27 mouse cellular contexts compared by ENCODE assay signal in the genomic region with DNA sequence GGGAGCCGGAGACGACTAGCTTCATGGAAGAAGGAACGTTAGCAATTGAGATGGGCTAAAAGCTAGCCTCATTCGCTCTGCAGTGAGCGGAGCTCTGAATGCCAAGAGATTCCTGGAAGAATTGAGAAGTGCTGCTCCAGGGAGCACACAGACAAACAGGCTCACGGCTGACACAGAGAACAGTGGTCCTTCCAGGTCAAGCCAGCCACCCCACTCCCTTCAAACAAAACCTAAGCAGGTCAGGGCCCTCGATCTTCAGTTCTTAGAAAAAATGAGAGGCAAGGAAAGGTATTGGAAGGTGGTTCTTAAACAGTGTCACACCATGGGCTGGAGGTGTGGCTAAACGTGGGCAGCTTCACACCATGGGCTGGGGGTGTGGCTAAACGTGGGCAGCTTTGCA.
"Had no signal": no experiment of that assay in that cellular context is flagged by ENCODE, and none has a peak within 500 bp of the region (broad histone marks: within the 10 kb centered on the region; RNA-seq: fewer than 3 reads in every experiment).

No protein-coding gene starts in this region.

- ATAC-seq: hindbrain, embryonic 16.5 days; inflammation-experienced regulatory T-cells, adult 6 months; intestine, embryonic 15.5 days; intestine, postnatal 0 days had no signal

- H3K9me3 ChIP-seq: heart, embryonic 15.5 days; hindbrain, embryonic 12.5 days; intestine, embryonic 15.5 days; limb, embryonic 10.5 days; liver, embryonic 13.5 days had no signal

- H3K4me2 ChIP-seq: heart, embryonic 11.5 days; heart, embryonic 13.5 days; heart, embryonic 15.5 days; hindbrain, embryonic 12.5 days; hindbrain, embryonic 14.5 days; intestine, embryonic 15.5 days; limb, embryonic 12.5 days; liver, embryonic 11.5 days; liver, embryonic 13.5 days had no signal

- H3K36me3 ChIP-seq: heart, embryonic 15.5 days; intestine, embryonic 15.5 days; liver, embryonic 13.5 days had no signal

- H3K4me1 ChIP-seq: heart, embryonic 15.5 days; hindbrain, embryonic 10.5 days; hindbrain, embryonic 12.5 days; intestine, embryonic 15.5 days; limb, embryonic 10.5 days; limb, embryonic 12.5 days; liver, embryonic 13.5 days had no signal

- H3K27ac ChIP-seq: heart, adult 2 months; heart, embryonic 13.5 days; heart, embryonic 15.5 days; hindbrain, embryonic 10.5 days; hindbrain, embryonic 12.5 days; hindbrain, embryonic 14.5 days; intestine, embryonic 15.5 days; layer of hippocampus, adult 2 months; left cerebral cortex, adult 2 months; limb, embryonic 10.5 days; limb, embryonic 12.5 days; liver, embryonic 13.5 days had no signal

- H3K9ac ChIP-seq: heart, embryonic 13.5 days; heart, embryonic 15.5 days; hindbrain, embryonic 12.5 days; hindbrain, embryonic 14.5 days; intestine, embryonic 15.5 days; limb, embryonic 12.5 days; liver, embryonic 13.5 days had no signal

- H3K4me3 ChIP-seq: heart, adult 2 months; heart, embryonic 13.5 days; heart, embryonic 15.5 days; hindbrain, embryonic 10.5 days; hindbrain, embryonic 12.5 days; intestine, embryonic 15.5 days; layer of hippocampus, adult 2 months; left cerebral cortex, adult 2 months; limb, embryonic 10.5 days; limb, embryonic 12.5 days; liver, embryonic 13.5 days had no signal

- H3K27me3 ChIP-seq: heart, embryonic 13.5 days; heart, embryonic 15.5 days; hindbrain, embryonic 12.5 days; intestine, embryonic 15.5 days; limb, embryonic 12.5 days; liver, embryonic 13.5 days had no signal

- DNase-seq: gastrocnemius, postnatal 14 days; gastrocnemius, postnatal 36 days; heart, adult 11 months; heart, postnatal 14 days; heart, postnatal 4 days; kidney, adult 18-20 months; kidney, adult 8-10 months; kidney, postnatal 14 days; kidney, postnatal 36 days; liver; liver, embryonic 13.5 days had no signal
